Mouse (Mus musculus): ENCODE measurements around the gene Olfr1360.
"Not testable (repeated sequence)": the region's sequence is repeated elsewhere in the genome, so short reads cannot be mapped to it uniquely, and the experiment has no call there.

The Olfr1360 gene

DNA sequence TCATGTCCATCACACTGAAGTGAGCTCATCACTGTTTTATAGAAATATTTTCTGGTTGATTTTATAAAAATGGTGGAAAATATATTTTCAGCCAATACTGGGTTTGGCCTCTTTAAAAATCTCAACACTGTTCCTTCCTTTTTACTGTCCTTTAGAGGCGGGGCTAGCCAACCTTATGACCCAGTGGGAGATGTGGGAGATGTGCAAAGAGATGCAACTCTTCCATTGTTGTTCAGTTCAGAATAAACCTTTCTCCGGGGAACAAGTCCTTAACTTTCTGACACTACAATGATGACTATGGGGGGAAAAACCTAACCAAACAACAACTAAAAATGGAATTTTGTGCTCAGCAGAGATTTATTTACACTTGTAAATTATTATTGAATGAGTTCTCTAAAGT, at the start of gene Olfr1360:
Gene Olfr1360 (minus strand): TSS at position 101 of the 400 bp plus-strand sequence.
- DNase-seq (ENCODE audit: low spot score in 2 of 2): no peak

DNA sequence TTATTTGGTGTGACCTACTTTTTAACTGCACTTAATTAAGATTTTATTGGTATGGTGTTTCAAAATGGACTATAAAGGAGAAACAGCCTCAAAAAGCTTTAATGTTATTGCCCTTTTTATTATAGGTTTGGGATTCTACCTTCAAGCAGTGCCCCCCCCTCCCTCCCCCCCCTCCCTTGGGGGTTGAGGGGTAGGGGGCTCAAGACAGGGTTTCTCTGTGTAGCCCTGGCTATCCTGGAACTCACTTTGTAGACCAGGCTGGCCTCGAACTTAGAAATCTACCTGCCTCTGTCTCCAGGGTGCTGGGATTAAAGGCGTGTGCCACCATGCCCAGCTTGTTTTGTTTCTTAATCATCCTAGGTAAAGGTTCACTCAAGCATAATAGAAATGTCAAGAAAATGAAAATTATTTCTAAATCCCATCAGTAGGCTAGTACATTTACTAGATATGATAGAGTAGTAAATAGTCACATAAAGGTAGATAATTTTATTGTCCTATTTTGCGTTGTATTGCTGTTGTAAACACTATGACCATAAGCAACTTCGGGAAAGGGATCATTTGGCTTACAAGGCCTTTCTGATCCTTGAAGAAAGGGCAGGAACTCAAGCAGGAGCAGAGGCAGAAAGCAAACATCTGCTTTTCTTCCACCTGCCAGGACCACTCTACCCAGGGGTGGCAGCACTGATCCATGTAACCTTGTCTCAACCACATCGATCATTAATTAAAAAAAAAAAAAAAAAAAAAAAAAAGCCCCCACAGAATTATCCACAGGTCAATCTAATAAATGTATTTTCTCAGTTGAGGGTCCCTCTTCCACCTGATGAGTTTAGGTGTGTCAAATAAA, 46.0 kb upstream of the Olfr1360 start:
- no peak for DNase-seq (ENCODE audit: low spot score in 2 of 2)

DNA sequence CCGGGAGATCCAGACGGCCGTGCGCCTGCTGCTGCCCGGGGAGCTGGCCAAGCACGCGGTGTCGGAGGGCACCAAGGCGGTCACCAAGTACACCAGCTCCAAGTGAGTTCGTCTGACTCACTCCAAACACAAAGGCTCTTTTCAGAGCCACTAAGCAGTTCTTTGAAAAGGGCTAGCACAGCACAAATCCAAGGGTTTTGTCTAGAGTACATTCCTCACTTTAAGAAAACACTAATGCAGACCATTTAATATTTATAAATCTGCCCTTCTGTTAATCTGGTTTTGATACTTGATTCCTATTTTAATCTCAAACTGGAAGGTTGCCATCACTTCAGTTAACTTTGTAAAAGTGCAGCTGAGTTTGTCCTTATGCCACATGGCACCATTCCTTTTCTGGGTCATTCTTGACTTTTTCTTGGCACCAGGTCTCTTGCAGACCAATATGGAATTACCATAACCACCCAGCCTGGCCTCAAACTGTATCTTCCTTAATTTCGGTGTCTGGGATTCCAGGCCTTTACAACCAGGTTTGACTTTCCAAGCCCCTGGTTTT, 45.2 kb upstream of the Olfr1360 start:
- DNase-seq (ENCODE audit: low spot score in 2 of 2): no peak

DNA sequence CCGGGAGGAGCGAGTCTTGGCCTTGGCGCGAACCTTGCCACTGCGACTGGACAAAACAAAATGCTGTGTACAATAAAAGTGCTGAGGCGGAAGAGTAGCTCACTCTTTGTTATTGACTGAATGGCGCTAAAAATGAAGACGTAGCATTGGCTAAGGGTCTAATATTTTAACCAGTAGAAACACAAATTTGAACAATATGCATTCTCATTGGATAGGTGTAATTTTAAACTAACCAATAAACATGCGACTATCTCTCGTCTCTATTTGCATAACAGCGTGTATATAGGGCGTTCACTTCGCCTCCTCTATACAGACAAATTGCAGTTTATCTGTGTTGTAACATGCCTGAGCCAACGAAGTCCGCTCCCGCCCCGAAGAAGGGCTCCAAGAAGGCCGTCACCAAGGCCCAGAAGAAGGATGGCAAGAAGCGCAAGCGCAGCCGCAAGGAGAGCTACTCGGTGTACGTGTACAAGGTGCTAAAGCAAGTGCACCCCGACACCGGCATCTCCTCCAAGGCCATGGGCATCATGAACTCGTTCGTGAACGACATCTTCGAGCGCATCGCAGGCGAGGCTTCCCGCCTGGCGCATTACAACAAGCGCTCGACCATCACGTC, 44.7 kb upstream of the Olfr1360 start, which contains the start of gene Hist1h2bm:
Gene Hist1h2bm (plus strand): TSS at position 288 of the 616 bp plus-strand sequence.
- DNase-seq (ENCODE audit: low spot score in 2 of 2): peak; percentile 42 to 47

DNA sequence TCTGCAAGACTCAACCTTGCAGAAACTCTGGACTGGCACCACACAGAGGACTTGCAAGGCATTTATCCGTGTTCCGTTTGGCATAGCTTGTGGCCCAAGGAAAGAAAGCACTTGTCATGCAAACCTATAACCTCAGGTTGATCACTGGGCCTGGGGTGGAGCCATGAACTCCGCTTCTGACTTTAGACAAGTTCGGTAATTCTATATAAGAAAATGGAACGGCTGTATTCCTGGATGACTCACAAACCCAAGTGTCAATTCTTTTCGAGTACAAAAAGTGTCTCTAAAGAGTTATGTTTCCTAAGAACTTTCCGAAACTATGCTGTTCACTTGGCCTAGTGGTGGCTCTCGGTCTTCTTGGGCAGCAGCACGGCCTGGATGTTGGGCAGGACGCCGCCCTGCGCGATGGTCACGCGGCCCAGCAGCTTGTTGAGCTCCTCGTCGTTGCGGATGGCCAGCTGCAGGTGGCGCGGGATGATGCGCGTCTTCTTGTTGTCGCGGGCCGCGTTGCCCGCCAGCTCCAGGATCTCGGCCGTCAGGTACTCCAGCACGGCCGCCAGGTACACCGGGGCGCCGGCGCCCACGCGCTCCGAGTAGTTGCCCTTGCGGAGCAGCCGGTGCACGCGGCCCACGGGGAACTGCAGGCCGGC, 44.0 kb upstream of the Olfr1360 start:
- not testable (repeated sequence) for DNase-seq (ENCODE audit: low spot score in 2 of 2)

DNA sequence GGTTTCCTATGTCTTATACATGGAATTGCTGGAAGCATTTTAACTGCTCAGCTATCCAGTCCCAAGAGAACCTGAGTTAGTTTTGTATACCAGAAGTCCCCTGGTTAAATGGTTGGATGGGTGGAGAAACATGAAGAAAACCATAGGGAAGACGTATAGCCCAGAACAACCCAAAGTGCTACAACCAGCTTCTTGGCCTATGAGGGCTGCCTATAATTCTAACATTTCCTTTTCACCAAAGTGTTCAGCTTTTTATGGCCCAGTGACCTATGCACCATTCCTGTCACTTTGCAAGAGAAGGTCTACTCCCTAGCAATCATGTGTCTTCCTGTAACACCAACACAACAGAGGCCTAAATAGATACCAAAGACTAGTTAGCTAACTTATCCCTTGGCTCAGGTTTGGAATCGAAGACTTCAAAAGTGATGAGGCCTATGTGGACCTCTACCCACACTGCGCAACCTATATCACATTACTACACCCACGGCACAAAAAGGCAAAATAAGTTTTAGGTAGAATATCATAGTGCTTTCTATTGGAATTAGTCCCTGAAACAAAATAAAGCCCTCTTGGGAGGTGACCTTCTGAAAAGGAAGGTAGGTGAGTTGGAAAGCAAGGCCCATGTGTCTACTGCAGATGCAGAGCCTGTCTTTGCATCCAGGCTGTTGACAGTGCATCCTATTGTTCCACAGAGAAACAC, 41.3 kb upstream of the Olfr1360 start:
- DNase-seq (ENCODE audit: low spot score in 2 of 2): no peak

DNA sequence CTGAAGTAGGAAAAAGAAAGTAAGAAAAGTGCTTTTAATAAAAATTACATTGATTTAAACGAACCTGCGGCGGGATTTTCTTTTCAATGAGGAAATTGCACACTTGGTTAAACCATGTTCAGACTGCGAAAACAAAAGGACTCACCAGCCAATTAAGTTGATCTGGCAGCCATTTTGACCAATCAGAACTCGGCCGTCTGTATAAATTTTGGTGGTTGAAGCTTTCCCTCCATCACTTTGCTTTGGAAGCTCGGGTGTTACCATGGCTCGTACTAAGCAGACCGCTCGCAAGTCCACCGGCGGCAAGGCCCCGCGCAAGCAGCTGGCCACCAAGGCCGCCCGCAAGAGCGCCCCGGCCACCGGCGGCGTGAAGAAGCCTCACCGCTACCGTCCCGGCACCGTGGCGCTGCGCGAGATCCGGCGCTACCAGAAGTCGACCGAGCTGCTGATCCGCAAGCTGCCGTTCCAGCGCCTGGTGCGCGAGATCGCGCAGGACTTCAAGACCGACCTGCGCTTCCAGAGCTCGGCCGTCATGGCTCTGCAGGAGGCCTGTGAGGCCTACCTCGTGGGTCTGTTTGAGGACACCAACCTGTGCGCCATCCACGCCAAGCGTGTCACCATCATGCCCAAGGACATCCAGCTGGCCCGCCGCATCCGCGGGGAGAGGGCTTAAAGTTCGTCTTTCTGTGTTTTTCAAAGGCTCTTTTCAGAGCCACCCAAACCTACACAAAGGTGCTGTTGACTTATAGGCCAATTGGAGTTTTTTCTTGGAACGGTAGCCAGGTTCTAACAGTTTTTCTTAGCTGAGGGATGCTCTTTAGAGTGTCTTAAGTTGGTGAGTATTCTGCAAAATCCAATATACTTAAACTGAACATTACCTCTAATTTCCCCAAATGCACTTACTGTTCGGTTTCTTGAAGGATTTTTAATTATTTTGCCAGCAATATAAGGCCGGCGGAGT, 40.5 kb upstream of the Olfr1360 start, which contains the start of gene Hist1h3h:
Gene Hist1h3h (plus strand): TSS at position 263 of the 961 bp plus-strand sequence.
- DNase-seq (ENCODE audit: low spot score in 2 of 2): peak; percentile 45 to 64

DNA sequence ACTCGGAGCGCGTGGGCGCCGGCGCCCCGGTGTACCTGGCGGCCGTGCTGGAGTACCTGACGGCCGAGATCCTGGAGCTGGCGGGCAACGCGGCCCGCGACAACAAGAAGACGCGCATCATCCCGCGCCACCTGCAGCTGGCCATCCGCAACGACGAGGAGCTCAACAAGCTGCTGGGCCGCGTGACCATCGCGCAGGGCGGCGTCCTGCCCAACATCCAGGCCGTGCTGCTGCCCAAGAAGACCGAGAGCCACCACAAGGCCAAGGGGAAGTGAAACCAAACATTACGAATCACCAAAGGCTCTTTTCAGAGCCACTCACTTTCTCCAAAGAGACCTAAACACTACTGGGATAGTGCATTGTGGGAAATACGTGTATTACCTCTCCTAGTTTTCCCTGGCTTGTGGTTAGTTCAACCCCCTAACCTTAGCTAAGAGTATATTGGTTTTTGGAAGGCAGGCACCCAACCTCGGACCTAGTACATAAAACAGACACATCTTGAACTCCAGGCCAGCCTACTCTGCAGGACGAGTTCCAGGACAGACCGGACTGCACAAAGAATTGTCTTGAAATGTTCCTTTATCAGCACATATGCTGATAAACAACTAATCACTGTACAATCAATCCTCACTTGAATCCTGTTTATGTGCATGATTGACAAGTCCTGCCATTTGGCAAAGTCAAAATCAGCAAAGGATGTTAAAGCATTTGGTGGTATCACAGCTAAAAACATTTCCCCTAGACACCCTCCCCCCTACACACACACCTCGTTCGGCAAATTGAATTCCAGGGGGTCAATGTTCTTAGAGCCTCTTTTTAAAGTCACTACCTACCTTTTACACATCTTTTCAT, 39.6 kb upstream of the Olfr1360 start:
- not testable (repeated sequence) for DNase-seq (ENCODE audit: low spot score in 2 of 2)

DNA sequence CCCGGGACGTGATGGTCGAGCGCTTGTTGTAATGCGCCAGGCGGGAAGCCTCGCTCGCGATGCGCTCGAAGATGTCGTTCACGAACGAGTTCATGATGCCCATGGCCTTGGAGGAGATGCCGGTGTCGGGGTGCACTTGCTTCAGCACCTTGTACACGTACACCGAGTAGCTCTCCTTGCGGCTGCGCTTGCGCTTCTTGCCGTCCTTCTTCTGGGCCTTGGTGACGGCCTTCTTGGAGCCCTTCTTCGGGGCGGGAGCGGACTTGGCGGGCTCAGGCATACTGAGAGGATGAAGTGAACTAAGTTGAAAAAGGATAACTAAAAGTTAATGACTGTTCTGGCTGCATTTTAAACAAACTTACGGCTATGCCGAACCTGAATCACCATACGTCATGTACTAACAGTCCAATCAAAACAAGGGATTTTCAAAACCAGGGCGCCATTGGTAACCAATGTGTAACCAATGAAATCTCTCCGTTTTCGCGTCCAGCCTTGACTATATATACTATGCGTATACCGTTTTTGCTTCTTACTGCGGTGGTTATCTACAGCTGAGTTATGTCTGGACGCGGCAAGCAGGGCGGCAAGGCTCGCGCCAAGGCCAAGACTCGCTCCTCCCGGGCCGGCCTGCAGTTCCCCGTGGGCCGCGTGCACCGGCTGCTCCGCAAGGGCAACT, 38.8 kb upstream of the Olfr1360 start, which contains the start of the genes Hist1h2bl and Hist1h2ai:
Gene Hist1h2bl (minus strand): TSS at position 280 of the 676 bp plus-strand sequence.
Gene Hist1h2ai (plus strand): TSS at position 559 of the 676 bp plus-strand sequence.
- peak; percentile 63 to 70 for DNase-seq (ENCODE audit: low spot score in 2 of 2)

DNA sequence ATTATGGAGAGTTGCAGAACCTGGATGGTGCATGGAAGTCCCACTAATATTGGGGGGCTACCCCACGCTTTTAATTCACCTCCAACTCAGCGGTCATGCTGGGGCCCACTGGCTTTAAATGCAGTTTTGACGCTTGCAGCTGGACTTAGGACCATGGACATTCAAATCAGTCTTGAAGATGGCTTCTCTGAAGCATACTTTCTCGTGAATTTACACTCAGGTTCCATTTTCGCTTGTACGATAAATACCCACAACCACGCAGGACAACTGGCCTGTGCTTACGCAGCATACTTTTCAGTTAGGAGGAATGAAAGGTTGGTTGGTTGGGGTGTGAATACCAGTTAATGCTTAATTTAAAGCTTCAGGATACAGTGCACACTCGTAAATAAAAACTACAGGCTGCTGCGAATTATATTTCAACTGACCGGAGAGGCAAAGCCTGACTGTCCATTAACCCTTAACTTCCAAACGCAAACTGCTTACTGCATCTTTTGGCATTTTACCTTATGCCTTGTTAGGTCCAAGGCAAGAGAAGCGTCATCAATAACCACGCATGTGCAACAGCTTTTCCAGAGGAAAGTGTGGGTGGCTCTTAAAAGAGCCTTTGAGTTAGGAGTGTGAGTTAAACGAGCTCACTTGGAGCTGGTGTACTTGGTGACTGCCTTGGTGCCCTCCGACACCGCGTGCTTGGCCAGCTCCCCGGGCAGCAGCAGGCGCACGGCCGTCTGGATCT, 38.1 kb upstream of the Olfr1360 start:
- DNase-seq (ENCODE audit: low spot score in 2 of 2): no peak

DNA sequence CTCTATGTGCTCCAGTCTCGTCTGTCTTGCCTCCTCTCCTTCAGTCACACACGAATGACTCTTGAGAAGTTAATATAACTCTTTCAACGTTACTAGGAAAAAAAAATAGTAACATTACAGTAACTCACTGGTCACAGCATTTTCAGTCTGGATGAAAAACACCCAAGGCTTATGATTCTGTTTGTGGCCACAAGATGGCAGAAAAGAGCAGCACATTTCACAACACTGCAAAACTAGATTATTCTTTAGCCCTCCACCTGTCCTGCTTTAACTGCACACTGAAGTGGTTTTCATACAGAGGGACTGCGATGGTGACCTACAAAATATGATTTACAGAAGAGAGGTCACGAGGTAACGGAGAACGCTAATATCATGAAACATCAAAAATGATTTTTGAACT, 37.5 kb upstream of the Olfr1360 start:
- DNase-seq (ENCODE audit: low spot score in 2 of 2): peak in 1 of 2 experiments; percentile 28

DNA sequence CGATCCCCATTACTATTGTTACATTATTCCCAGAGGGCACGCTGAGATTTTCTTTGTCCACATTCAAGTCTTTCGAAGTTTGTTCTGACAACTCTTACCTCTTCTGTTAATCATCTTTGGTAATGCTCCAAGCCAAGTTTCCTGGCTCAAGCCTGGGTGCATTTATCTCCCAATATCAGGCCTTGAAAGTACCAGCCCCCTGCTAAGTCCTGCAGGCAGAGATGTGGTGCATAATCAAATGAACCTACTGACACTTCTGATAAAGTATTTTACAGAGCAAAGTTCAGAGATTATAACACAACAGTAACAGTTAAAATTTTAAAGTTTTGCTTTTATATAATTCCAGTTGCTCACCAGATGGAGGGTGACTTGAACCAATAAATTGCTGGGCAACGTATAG, 34.5 kb upstream of the Olfr1360 start:
- DNase-seq (ENCODE audit: low spot score in 2 of 2): no peak

DNA sequence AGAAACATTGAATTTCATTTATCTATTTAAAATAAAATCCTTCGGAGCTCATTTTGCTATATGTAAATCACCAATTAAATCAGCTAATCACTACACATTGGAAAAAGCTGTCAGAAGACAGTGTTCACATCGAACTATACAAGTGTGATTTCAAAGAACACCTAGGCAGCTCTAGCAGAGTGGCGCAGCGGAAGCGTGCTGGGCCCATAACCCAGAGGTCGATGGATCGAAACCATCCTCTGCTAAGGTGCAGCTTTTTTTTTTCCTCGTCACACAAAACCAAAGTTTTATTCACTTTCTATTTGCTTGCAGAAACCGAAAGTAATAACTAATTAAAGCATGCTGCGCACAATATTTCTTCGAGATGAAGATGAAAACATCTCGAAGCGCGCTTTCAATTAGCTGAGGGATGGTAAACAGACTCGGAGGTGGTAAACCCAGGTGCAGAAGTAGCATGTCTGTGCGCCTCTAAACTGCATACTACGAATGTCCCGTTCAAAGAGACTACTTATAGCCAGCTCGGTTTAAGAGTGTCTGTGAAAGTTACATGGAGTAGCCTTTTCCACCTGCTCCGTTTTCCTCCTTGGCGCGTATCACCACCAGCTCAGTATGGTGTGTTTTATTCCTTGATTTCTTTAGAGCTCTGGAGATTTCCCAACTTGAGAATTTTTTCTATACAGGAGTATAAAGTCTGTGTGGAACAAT, 33.8 kb upstream of the Olfr1360 start:
- peak; percentile 70 to 77 for DNase-seq (ENCODE audit: low spot score in 2 of 2)

DNA sequence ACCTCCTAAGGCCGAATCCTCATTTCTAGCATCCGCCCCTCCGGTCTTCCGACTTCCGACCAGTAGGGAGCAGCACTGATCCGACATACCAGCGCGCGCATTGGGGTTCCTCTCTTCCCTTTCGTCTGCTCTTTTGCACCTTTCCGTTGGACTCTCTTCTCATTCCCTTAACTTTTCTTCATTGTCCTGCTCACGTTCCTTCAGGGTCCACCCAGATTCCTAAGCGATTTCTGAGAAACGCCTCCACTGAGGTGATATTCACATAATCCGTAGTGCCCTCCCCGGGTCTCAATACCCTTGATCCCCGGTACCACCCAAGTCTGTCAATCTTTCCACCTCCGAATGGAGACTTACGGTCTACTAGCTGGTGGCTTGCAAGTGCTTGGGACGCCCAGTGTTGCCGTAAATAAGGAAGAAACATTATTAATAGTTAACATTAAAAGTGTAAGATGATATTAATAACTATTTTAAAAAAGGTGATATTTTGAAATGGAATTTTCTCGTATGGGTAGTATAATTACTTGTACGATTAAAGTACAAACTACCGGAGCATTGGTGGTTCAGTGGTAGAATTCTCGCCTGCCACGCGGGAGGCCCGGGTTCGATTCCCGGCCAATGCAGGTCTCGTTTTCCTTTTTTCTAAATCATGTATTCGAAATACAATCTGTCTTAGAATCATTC, 33.0 kb upstream of the Olfr1360 start:
- peak; percentile 77 to 80 for DNase-seq (ENCODE audit: low spot score in 2 of 2)

DNA sequence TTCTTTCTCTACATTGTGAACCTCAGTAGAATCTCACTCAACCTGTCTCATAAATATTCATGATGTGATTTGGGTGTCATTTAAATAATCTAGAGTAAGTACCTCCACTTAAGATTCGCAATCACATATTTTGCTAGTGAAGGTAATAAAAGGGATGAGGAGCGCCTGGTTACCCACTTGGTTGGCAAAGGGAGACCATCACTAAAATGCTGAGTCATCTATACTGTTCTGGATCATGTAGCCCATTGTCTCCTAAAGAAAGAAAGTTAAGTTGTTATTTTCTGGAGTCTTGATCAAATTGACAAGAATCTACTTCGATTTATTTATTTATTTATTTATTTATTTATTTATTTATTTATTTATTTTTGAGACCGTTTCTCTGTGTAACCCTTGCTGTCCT, 29.5 kb upstream of the Olfr1360 start:
- no peak for DNase-seq (ENCODE audit: low spot score in 2 of 2)

DNA sequence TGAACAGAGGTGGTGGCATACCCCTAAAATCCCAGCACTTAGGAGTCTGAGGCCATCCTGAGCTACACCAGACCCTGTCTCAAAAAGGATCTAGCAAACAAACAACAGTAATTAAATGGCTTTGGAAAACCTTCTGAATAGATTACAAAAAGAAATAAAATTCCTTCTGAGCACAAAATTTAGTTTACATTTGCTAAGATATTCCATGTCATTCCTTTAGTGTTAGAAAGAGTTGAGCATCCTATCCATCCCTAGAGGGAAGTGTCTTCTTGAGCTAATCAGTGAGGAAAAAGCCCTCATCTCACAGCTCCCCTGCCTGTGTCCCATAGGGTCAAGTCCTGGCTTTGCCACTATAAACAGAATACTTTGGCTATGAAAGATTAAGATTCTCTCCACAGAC, 20.6 kb upstream of the Olfr1360 start, which contains the start of gene Olfr1359:
Gene Olfr1359 (plus strand): TSS at position 301 of the 400 bp plus-strand sequence.
- no peak for DNase-seq (ENCODE audit: low spot score in 2 of 2)

DNA sequence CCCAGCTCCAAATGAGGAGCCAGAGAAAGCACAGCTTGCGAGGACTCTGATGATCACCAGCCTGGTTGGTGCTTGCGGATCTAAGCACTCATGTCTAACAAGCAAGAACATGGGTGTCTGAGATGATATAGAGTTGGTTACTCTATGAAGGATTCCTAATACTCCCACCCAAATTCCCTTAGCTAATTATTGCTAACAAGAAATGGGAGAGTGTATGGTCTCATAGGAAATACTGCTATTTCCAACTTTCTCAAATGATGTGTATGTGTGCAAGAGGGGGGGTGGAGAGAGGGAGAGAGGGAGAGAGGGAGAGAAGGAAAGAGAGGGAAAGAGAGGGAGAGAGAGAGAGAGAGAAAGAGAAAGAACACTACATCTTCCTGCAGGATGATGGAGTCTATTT, 13.9 kb downstream of the Olfr1360 start, which contains the start of gene Olfr1361:
Gene Olfr1361 (minus strand): TSS at position 101 of the 400 bp plus-strand sequence.
- no peak for DNase-seq (ENCODE audit: low spot score in 2 of 2)
